Mouse (Mus musculus): ENCODE measurements around the gene Eva1a. TPM values are rescaled to one million over a fixed set of nuclear protein-coding genes. Genes with fewer than 3 reads are reported as not detected.

Gene Eva1a
- polyA plus RNA-seq, 1 experiment from 2014 or later, result 0.96 TPM

- Histone ChIP-seq H3K36me3 (no peaks in the 10 kb centered on the region), H3K4me3 (no peak overlapping the region), H3K27ac (no peak overlapping the region), H3K4me2 (no peak overlapping the region), H3K9me3 (no peaks in the 10 kb centered on the region), H3K27me3 (no peaks in the 10 kb centered on the region), H3K4me1 (replicated peaks) (no peaks in the 10 kb centered on the region), H3K9ac (no peak overlapping the region)
- WGBS, result 86% methylated on average over 3 of the region's 3 CpGs
- no peak for ATAC-seq (ENCODE audit: low FRiP score)
These were observed 32.7 kb downstream of the Eva1a start for GRCm38 (mm10) chr6:82073567-82073966.

- no peak overlapping the region for H3K4me2 ChIP-seq
- no peaks in the 10 kb centered on the region for H3K9me3 ChIP-seq
- no peak overlapping the region for H3K27ac ChIP-seq
- H3K36me3 ChIP-seq, result no peaks in the 10 kb centered on the region
- H3K4me3 ChIP-seq, result no peak overlapping the region
- no peaks in the 10 kb centered on the region for H3K4me1 ChIP-seq (replicated peaks)
- H3K27me3 ChIP-seq, result no peaks in the 10 kb centered on the region
- H3K9ac ChIP-seq, result no peak overlapping the region
- ATAC-seq (ENCODE audit: low FRiP score), result no peak
- 72% methylated on average over 4 of the region's 4 CpGs for WGBS
These were observed 35.5 kb downstream of the Eva1a start for GRCm38 (mm10) chr6:82076364-82076763.

GRCm38 (mm10) chr6:82078875-82079274, 38.0 kb downstream of the Eva1a start:
- no peak overlapping the region for H3K27ac ChIP-seq
- H3K36me3 ChIP-seq, result no peaks in the 10 kb centered on the region
- H3K9me3 ChIP-seq, result no peaks in the 10 kb centered on the region
- H3K9ac ChIP-seq, result no peak overlapping the region
- H3K4me2 ChIP-seq, result no peak overlapping the region
- ATAC-seq (ENCODE audit: low FRiP score), result no peak
- no peaks in the 10 kb centered on the region for H3K27me3 ChIP-seq
- H3K4me1 ChIP-seq (replicated peaks), result no peaks in the 10 kb centered on the region
- H3K4me3 ChIP-seq, result no peak overlapping the region
- 95% methylated on average over 4 of the region's 4 CpGs for WGBS

- H3K4me1 ChIP-seq (replicated peaks), result no peaks in the 10 kb centered on the region
- WGBS, result 80% methylated on average over 6 of the region's 6 CpGs
These were observed 42.8 kb downstream of the Eva1a start for GRCm38 (mm10) chr6:82083655-82084054.

GRCm38 (mm10) chr6:82084235-82084634, 43.4 kb downstream of the Eva1a start:
- no peak overlapping the region for H3K27ac ChIP-seq
- H3K27me3 ChIP-seq, result no peaks in the 10 kb centered on the region
- no peaks in the 10 kb centered on the region for H3K4me1 ChIP-seq (replicated peaks)
- H3K9me3 ChIP-seq, result peaks cover 9% of the 10 kb centered on the region; the same call in 1 of the 2 replicates
- no peak overlapping the region for H3K4me3 ChIP-seq
- 79% methylated on average over 3 of the region's 3 CpGs for WGBS
- H3K4me2 ChIP-seq, result no peak overlapping the region
- H3K36me3 ChIP-seq, result no peaks in the 10 kb centered on the region
- ATAC-seq (ENCODE audit: low FRiP score), result no peak
- no peak overlapping the region for H3K9ac ChIP-seq

More at GRCm38 (mm10) chr6:82083655-82084054, 42.8 kb downstream of the Eva1a start:
- H3K27ac ChIP-seq, result no peak overlapping the region
- H3K9ac ChIP-seq, result no peak overlapping the region
- H3K4me3 ChIP-seq, result no peak overlapping the region
- no peak overlapping the region for H3K4me2 ChIP-seq
- no peaks in the 10 kb centered on the region for H3K36me3 ChIP-seq
- H3K9me3 ChIP-seq, result peaks cover 9% of the 10 kb centered on the region; the same call in 1 of the 2 replicates
- ATAC-seq (ENCODE audit: low FRiP score), result no peak
- no peaks in the 10 kb centered on the region for H3K27me3 ChIP-seq

GRCm38 (mm10) chr6:82085313-82085908, 44.6 kb downstream of the Eva1a start:
- Histone ChIP-seq H3K27me3 (no peaks in the 10 kb centered on the region), H3K27ac (no peak overlapping the region), H3K4me2 (no peak overlapping the region), H3K4me3 (no peak overlapping the region), H3K9me3 (peaks cover 9% of the 10 kb centered on the region; the same call in 1 of the 2 replicates), H3K36me3 (no peaks in the 10 kb centered on the region), H3K4me1 (replicated peaks) (no peaks in the 10 kb centered on the region), H3K9ac (no peak overlapping the region)
- whole genome bisulfite sequencing, result 90% methylated on average over 8 of the region's 8 CpGs
- ATAC-seq (ENCODE audit: low FRiP score), result no peak

- H3K36me3 ChIP-seq, result no peaks in the 10 kb centered on the region
- peaks cover 11% of the 10 kb centered on the region; the same call in 1 of the 2 replicates for H3K27me3 ChIP-seq
- H3K4me2 ChIP-seq, result no peak overlapping the region
- H3K4me3 ChIP-seq, result no peak overlapping the region
- ATAC-seq (ENCODE audit: low FRiP score), result no peak
- H3K27ac ChIP-seq, result no peak overlapping the region
- no peak overlapping the region for H3K9ac ChIP-seq
- peaks cover 9% of the 10 kb centered on the region; the same call in 1 of the 2 replicates for H3K9me3 ChIP-seq
- H3K4me1 ChIP-seq (replicated peaks), result peaks cover 10% of the 10 kb centered on the region
- 82% methylated on average over 4 of the region's 4 CpGs for WGBS
These were observed 47.3 kb downstream of the Eva1a start for GRCm38 (mm10) chr6:82088133-82088532.

- H3K36me3 ChIP-seq, result no peaks in the 10 kb centered on the region
- ATAC-seq (ENCODE audit: low FRiP score), result peak; percentile 39; the same call in 1 of the 2 replicates
- under 1% methylated on average over 28 of the region's 28 CpGs for WGBS
These were observed 50.9 kb downstream of the Eva1a start for GRCm38 (mm10) chr6:82091773-82092172.

GRCm38 (mm10) chr6:82097705-82098104, 56.9 kb downstream of the Eva1a start:
- WGBS, result 95% methylated on average over 1 of the region's 1 CpGs
- Histone ChIP-seq H3K9ac (no peak overlapping the region), H3K4me2 (no peak overlapping the region), H3K9me3 (no peaks in the 10 kb centered on the region), H3K27me3 (peaks cover 6% of the 10 kb centered on the region; the same call in 1 of the 2 replicates), H3K4me1 (replicated peaks) (no peaks in the 10 kb centered on the region), H3K4me3 (no peak overlapping the region), H3K36me3 (no peaks in the 10 kb centered on the region), H3K27ac (no peak overlapping the region)
- ATAC-seq (ENCODE audit: low FRiP score), result no peak

More at GRCm38 (mm10) chr6:82091773-82092172, 50.9 kb downstream of the Eva1a start:
- peaks cover 17% of the 10 kb centered on the region for H3K27me3 ChIP-seq
- H3K4me1 ChIP-seq (replicated peaks), result peaks cover 10% of the 10 kb centered on the region
- peaks cover 2% of the 10 kb centered on the region; the same call in 1 of the 2 replicates for H3K9me3 ChIP-seq
- peak overlapping the region; percentile 41 for H3K4me3 ChIP-seq
- H3K27ac ChIP-seq, result no peak overlapping the region
- H3K9ac ChIP-seq, result peak overlapping the region; percentile 72
- peak overlapping the region; percentile 83 for H3K4me2 ChIP-seq

GRCm38 (mm10) chr6:82098456-82098855, 57.6 kb downstream of the Eva1a start:
- Histone ChIP-seq H3K9me3 (no peaks in the 10 kb centered on the region), H3K27ac (no peak overlapping the region), H3K4me3 (no peak overlapping the region), H3K4me1 (replicated peaks) (no peaks in the 10 kb centered on the region), H3K36me3 (no peaks in the 10 kb centered on the region), H3K27me3 (peaks cover 6% of the 10 kb centered on the region; the same call in 1 of the 2 replicates), H3K4me2 (no peak overlapping the region), H3K9ac (no peak overlapping the region)
- ATAC-seq (ENCODE audit: low FRiP score), result no peak
- 100% methylated on average over 1 of the region's 1 CpGs for WGBS

- no peaks in the 10 kb centered on the region for H3K9me3 ChIP-seq
- H3K9ac ChIP-seq, result no peak overlapping the region
- no peak overlapping the region for H3K4me3 ChIP-seq
- no peaks in the 10 kb centered on the region for H3K36me3 ChIP-seq
- no peak overlapping the region for H3K27ac ChIP-seq
- 89% methylated on average over 7 of the region's 7 CpGs for WGBS
- H3K4me2 ChIP-seq, result no peak overlapping the region
- ATAC-seq (ENCODE audit: low FRiP score), result no peak
- H3K4me1 ChIP-seq (replicated peaks), result no peaks in the 10 kb centered on the region; the same call in 1 of the 2 replicates
- H3K27me3 ChIP-seq, result no peaks in the 10 kb centered on the region
These were observed 69.6 kb downstream of the Eva1a start for GRCm38 (mm10) chr6:82110473-82110872.

GRCm38 (mm10) chr6:82111111-82111510, 70.3 kb downstream of the Eva1a start:
- WGBS, result 88% methylated on average over 1 of the region's 1 CpGs
- Histone ChIP-seq H3K27me3 (no peaks in the 10 kb centered on the region), H3K4me1 (replicated peaks) (no peaks in the 10 kb centered on the region; the same call in 1 of the 2 replicates), H3K4me3 (no peak overlapping the region), H3K36me3 (no peaks in the 10 kb centered on the region), H3K9ac (no peak overlapping the region), H3K27ac (no peak overlapping the region), H3K9me3 (no peaks in the 10 kb centered on the region), H3K4me2 (no peak overlapping the region)
- ATAC-seq (ENCODE audit: low FRiP score), result no peak

GRCm38 (mm10) chr6:82111540-82111939, 70.7 kb downstream of the Eva1a start:
- Histone ChIP-seq H3K9ac (no peak overlapping the region), H3K4me1 (replicated peaks) (no peaks in the 10 kb centered on the region; the same call in 1 of the 2 replicates), H3K27me3 (no peaks in the 10 kb centered on the region), H3K9me3 (no peaks in the 10 kb centered on the region), H3K27ac (no peak overlapping the region), H3K36me3 (no peaks in the 10 kb centered on the region), H3K4me3 (no peak overlapping the region), H3K4me2 (no peak overlapping the region)
- ATAC-seq (ENCODE audit: low FRiP score), result no peak
- WGBS, result 80% methylated on average over 3 of the region's 3 CpGs
